Mouse (Mus musculus): ENCODE data around the gene Cdpf1. TPM values are rescaled to one million over a fixed set of nuclear protein-coding genes. Genes with fewer than 3 reads are reported as not detected.

Cdpf1 gene
- total and polyA plus RNA-seq, 3 experiments, result 18.1 to 27.4 (median 26.4) TPM

DNA sequence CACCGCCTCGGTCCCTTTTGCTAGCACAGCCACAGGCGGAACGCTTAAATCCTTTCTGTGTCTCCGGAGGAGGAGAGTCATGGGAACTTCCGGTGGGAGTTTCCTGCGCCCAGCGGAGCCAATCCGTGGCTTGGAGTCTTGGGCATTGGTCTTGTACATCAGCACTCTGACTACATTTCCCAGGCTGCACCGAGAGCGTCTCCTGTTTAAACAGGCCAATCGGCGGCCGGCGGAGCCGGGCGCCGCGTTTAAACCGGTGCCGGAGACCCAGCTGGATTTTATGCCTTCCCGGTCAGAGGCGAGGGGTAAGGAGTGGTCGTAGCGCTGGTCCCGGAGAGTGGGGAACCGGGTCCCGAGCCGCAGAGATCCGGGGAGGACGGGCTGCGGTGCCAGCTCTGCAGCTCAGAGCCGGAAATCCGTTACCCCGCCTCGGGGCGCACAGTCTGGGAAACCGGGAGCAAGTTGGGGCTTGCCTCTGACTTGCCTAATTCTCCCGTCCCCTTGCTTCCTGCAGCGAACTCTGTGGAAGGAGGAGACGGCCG is 48.1 kb upstream of the Cdpf1 start, which contains the start of gene Gtse1:
Gene Gtse1 (plus strand): TSS at position 256 of the 542 bp plus-strand sequence.
- H3K9me3 ChIP-seq (replicated peaks; ENCODE audit: low read length), result no peaks in the 10 kb centered on the region
- H3K9ac ChIP-seq (ENCODE audit: insufficient read depth, low read depth), result peak within 1 kb of the TSS; percentile 83
- H3K27ac ChIP-seq (ENCODE audit: insufficient read depth, low read depth), result peak within 1 kb of the TSS; percentile 15
- in situ Hi-C loops (cut with MboI; ENCODE audit: low pct_ligation_motif_present, low pct_unique_long_range_greater_than_20kb, low sequenced_read_pairs), result loop anchor here (5.0 kb wide), 2 partner anchors 142 to 247 kb away; no protein-coding TSS in a partner anchor
- DNase-seq (ENCODE audit: extremely low read depth), result peak; percentile 97
- H3K27me3 ChIP-seq (replicated peaks), result no peaks in the 10 kb centered on the region
- peaks cover 27 to 47% of the 10 kb centered on the region in 2 experiments for H3K36me3 ChIP-seq (replicated peaks in 1 of 2; ENCODE audit: control insufficient read depth in 1 of 2, insufficient read depth in 1 of 2, low read length in 1 of 2)
- TF ChIP-seq PAX5 (IDR thresholded peaks at IDR 0.05; ENCODE audit: low read length), result no peak
- TF ChIP-seq CHD1 (IDR thresholded peaks at IDR 0.05; ENCODE audit: low read depth, low read length), result peak; percentile 93
- TF ChIP-seq ZMIZ1 (IDR thresholded peaks at IDR 0.05; ENCODE audit: low read depth, low read length), result peak; percentile 73
- no peak for TF ChIP-seq ZNF384 (IDR thresholded peaks at IDR 0.05; ENCODE audit: low read depth, low read length)
- TF ChIP-seq TCF12 (IDR thresholded peaks at IDR 0.05; ENCODE audit: low read depth, low read length), result peak; percentile 80
- no peak for TF ChIP-seq ZKSCAN1 (IDR thresholded peaks at IDR 0.05; ENCODE audit: borderline replicate concordance, low read depth, low read length)
- TF ChIP-seq KAT2A (IDR thresholded peaks at IDR 0.05; ENCODE audit: insufficient replicate concordance, low read length), result peak; percentile 97; the same call in 1 of the 2 replicates
- TF ChIP-seq POLR2A (IDR thresholded peaks at IDR 0.05; ENCODE audit: low read depth, low read length), result peak; percentile 82
- TF ChIP-seq NRF1 (IDR thresholded peaks at IDR 0.05; ENCODE audit: low read depth, low read length), result peak; percentile 23; the same call in 1 of the 2 replicates
- peak; percentile 72 for TF ChIP-seq NELFE (IDR thresholded peaks at IDR 0.05; ENCODE audit: low read depth, low read length)
- peak; percentile 69 for TF ChIP-seq IRF4 (IDR thresholded peaks at IDR 0.05; ENCODE audit: low read depth, low read length)
- 0 out of 2 replicates have a peak, but pooled peaks have one; percentile 47 for TF ChIP-seq RCOR1 (conservative IDR thresholded peaks at IDR 0.05; ENCODE audit: low read depth, low read length)
- TF ChIP-seq MYC (IDR thresholded peaks at IDR 0.05; ENCODE audit: low read depth, low read length), result no peak
- no peak for TF ChIP-seq JUND (conservative IDR thresholded peaks at IDR 0.05; ENCODE audit: low read depth, low read length)
- peak; percentile 74; the same call in 1 of the 2 replicates for TF ChIP-seq MAZ (IDR thresholded peaks at IDR 0.05; ENCODE audit: low read depth, low read length)
- TF ChIP-seq E2F4 (IDR thresholded peaks at IDR 0.05; ENCODE audit: insufficient replicate concordance, low read depth, low read length), result peak; percentile 87; the same call in 1 of the 2 replicates
- no peak for TF ChIP-seq ZC3H11A (IDR thresholded peaks at IDR 0.05; ENCODE audit: low read depth, low read length)
- TF ChIP-seq BHLHE40 (IDR thresholded peaks at IDR 0.05; ENCODE audit: low read depth, low read length), result 0 out of 2 replicates have a peak, but pooled peaks have one; percentile 12
- peak; percentile 97 for TF ChIP-seq HCFC1 (IDR thresholded peaks at IDR 0.05; ENCODE audit: low read depth, low read length)
- peak; percentile 78 for TF ChIP-seq CHD2 (IDR thresholded peaks at IDR 0.05; ENCODE audit: low read length)
- TF ChIP-seq TBP (conservative IDR thresholded peaks at IDR 0.05; ENCODE audit: low read depth, low read length), result peak; percentile 92
- TF ChIP-seq RAD21 (IDR thresholded peaks at IDR 0.05; ENCODE audit: low read depth, low read length), result no peak
- no peak for TF ChIP-seq EP300 (IDR thresholded peaks at IDR 0.05; ENCODE audit: low read length)
- TF ChIP-seq MAFK (IDR thresholded peaks at IDR 0.05; ENCODE audit: insufficient replicate concordance, low read length), result no peak
- TF ChIP-seq MEF2A (IDR thresholded peaks at IDR 0.05; ENCODE audit: borderline replicate concordance, low read depth, low read length), result peak; percentile 28
- TF ChIP-seq USF1 (IDR thresholded peaks at IDR 0.05; ENCODE audit: low read depth, low read length), result no peak
- 0 out of 2 replicates have a peak, but pooled peaks have one; percentile 71 for TF ChIP-seq POLR2AphosphoS2 (IDR thresholded peaks at IDR 0.05; ENCODE audit: low read depth, low read length)
- TF ChIP-seq JUN (IDR thresholded peaks at IDR 0.05; ENCODE audit: insufficient read depth, low read depth, low read length), result no peak
- TF ChIP-seq MXI1 (IDR thresholded peaks at IDR 0.05; ENCODE audit: low read depth, low read length), result peak; percentile 89
- no peak for TF ChIP-seq UBTF (IDR thresholded peaks at IDR 0.05; ENCODE audit: low read depth, low read length)
- peak; percentile 99 for TF ChIP-seq SIN3A (IDR thresholded peaks at IDR 0.05; ENCODE audit: low read length)
- peak; percentile 73 for TF ChIP-seq ELF1 (IDR thresholded peaks at IDR 0.05; ENCODE audit: low read depth, low read length)
- TF ChIP-seq ETS1 (conservative IDR thresholded peaks at IDR 0.05; ENCODE audit: low read depth, low read length), result peak; percentile 18; the same call in 1 of the 2 replicates
- no peak for TF ChIP-seq USF2 (conservative IDR thresholded peaks at IDR 0.05; ENCODE audit: low read depth, low read length)
- TF ChIP-seq GABPA (IDR thresholded peaks at IDR 0.05; ENCODE audit: insufficient replicate concordance, low read depth, low read length), result peak; percentile 61; the same call in 1 of the 2 replicates
- TF ChIP-seq SMC3 (IDR thresholded peaks at IDR 0.05; ENCODE audit: low read depth, low read length), result no peak
- no peak for TF ChIP-seq CTCF (conservative IDR thresholded peaks at IDR 0.05 in 1 of 2, IDR thresholded peaks at IDR 0.05 in 1 of 2; ENCODE audit: low read depth in 2 of 2, low read length in 2 of 2)
- TF ChIP-seq MAX (IDR thresholded peaks at IDR 0.05; ENCODE audit: low read length), result no peak; the same call in 1 of the 2 replicates
- H3K4me3 ChIP-seq (replicated peaks in 1 of 3; ENCODE audit: low read depth in 2 of 3, low read length in 2 of 3, poor library complexity in 1 of 3), result peak within 1 kb of the TSS; percentile 80 to 86 (median 84)
- peaks cover 32% of the 10 kb centered on the region for H3K79me2 ChIP-seq (replicated peaks; ENCODE audit: control insufficient read depth, extremely low read depth, insufficient read depth, poor library complexity, severe bottlenecking)
- H3K4me1 ChIP-seq (ENCODE audit: control insufficient read depth in 1 of 2, insufficient read depth in 2 of 2), result peaks cover 3 to 33% of the 10 kb centered on the region in 2 experiments
- dilution Hi-C loops (cut with MboI; ENCODE audit: extremely low pct_ligation_motif_present, extremely low pct_unique_long_range_greater_than_20kb, low sequenced_read_pairs), result no loop called here
- peak within 1 kb of the TSS; percentile 75 for H3K4me2 ChIP-seq (ENCODE audit: insufficient read depth, low read depth, poor library complexity, severe bottlenecking)

Measured in CH12.LX (cell line).